Mouse (Mus musculus) bone marrow, adult 2 months (tissue): ENCODE results near the gene Col13a1.

ENCODE experiments used
- CTCF ChIP-seq: fragments of 200-500 bp; IDR thresholded peaks from 2 replicates; pipeline ENCODE4 v1.5.1; 2011; ENCODE audit warnings: low read length, control low read depth; ENCODE audit not compliant: control insufficient read depth, insufficient read depth
- POLR2A ChIP-seq: fragments of 200-500 bp; IDR thresholded peaks from 2 replicates; pipeline ENCODE4 v1.6.1; 2011; ENCODE audit warnings: low read depth, mild to moderate bottlenecking, control low read depth, low read length, borderline replicate concordance; ENCODE audit not compliant: control insufficient read depth

- TF ChIP-seq CTCF (no peak), POLR2A (no peak)
Observed at GRCm38 (mm10) chr10:62016947-62017346, 38.0 kb upstream of the Col13a1 start.
